Mouse (Mus musculus): ENCODE measurements around the gene Farsb. TPM values are rescaled to one million over a fixed set of nuclear protein-coding genes. Genes with fewer than 3 reads are reported as not detected.

Gene Farsb
- total RNA-seq (2023) = 8.8 and 9.0 TPM in 2 replicates

GRCm38 (mm10) chr1:78488752-78489492 is at the start of gene Farsb:
Gene Farsb, minus strand, starts transcription at chr1:78488897.

GRCm38 (mm10) chr1:78511621-78512160 is 23.0 kb upstream of the Farsb start, which contains the start of gene BC035947:
Gene BC035947, minus strand, starts transcription at chr1:78512158.

GRCm38 (mm10) chr1:78510862-78511261 is 22.2 kb upstream of the Farsb start, which contains the start of gene Mogat1:
Gene Mogat1, plus strand, starts transcription at chr1:78510991.

Other genes starting within 250 kb of the Farsb start
- gene Sgpp2, start 178.6 kb downstream of the Farsb start, total RNA-seq (2023) = not detected in 2 replicates
- gene Mogat1, start 22.1 kb upstream of the Farsb start, total RNA-seq (2023) = not detected in 2 replicates
- not detected in 2 replicates for gene BC035947, start 23.3 kb upstream of the Farsb start, total RNA-seq (2023)
- 1.4 and 1.8 TPM in 2 replicates for gene Acsl3, start 168.9 kb upstream of the Farsb start, total RNA-seq (2023)
- 5.1 and 5.8 TPM in 2 replicates for gene Utp14b, start 169.1 kb upstream of the Farsb start, total RNA-seq (2023)

Data from neutrophil, adult 65 days (primary cell).